Mouse (Mus musculus) kidney, adult 18-20 months (tissue): ENCODE results near the gene Znrf3.

Experiments
- DNase-seq: peaks from one replicate; pipeline ENCODE4 v3.0.0; 2021

The Znrf3 gene

GRCm38 (mm10) chr11:5437646-5438045 is 7.0 kb downstream of the Znrf3 start:
- no peak for DNase-seq

- no peak for DNase-seq
Observed at GRCm38 (mm10) chr11:5436988-5437387, 7.7 kb downstream of the Znrf3 start.

- no peak for DNase-seq
Observed at GRCm38 (mm10) chr11:5435493-5435892, 9.2 kb downstream of the Znrf3 start.

- DNase-seq, result no peak
Observed at GRCm38 (mm10) chr11:5432330-5432729, 12.3 kb downstream of the Znrf3 start.

GRCm38 (mm10) chr11:5430863-5431262 is 13.8 kb downstream of the Znrf3 start:
- no peak for DNase-seq

- no peak for DNase-seq
Observed at GRCm38 (mm10) chr11:5429396-5430190, 15.1 kb downstream of the Znrf3 start.

- no peak for DNase-seq
Observed at GRCm38 (mm10) chr11:5427251-5427650, 17.4 kb downstream of the Znrf3 start.

GRCm38 (mm10) chr11:5426317-5426716 is 18.3 kb downstream of the Znrf3 start:
- no peak for DNase-seq

GRCm38 (mm10) chr11:5425106-5425505 is 19.5 kb downstream of the Znrf3 start:
- no peak for DNase-seq

- DNase-seq, result no peak
Observed at GRCm38 (mm10) chr11:5424185-5424584, 20.5 kb downstream of the Znrf3 start.

GRCm38 (mm10) chr11:5423000-5423399 is 21.6 kb downstream of the Znrf3 start:
- DNase-seq, result peak; percentile 16

- DNase-seq, result no peak
Observed at GRCm38 (mm10) chr11:5422252-5422636, 22.4 kb downstream of the Znrf3 start.

- peak; percentile 57 for DNase-seq
Observed at GRCm38 (mm10) chr11:5421506-5422251, 23.0 kb downstream of the Znrf3 start.

GRCm38 (mm10) chr11:5415617-5416338 is 28.9 kb downstream of the Znrf3 start:
- DNase-seq, result peak; percentile 44

- DNase-seq, result no peak
Observed at GRCm38 (mm10) chr11:5414856-5415616, 29.6 kb downstream of the Znrf3 start.

GRCm38 (mm10) chr11:5412644-5413190 is 31.9 kb downstream of the Znrf3 start:
- DNase-seq, result peak; percentile 14

- no peak for DNase-seq
Observed at GRCm38 (mm10) chr11:5411577-5411976, 33.1 kb downstream of the Znrf3 start.

- no peak for DNase-seq
Observed at GRCm38 (mm10) chr11:5404180-5404579, 40.5 kb downstream of the Znrf3 start.

GRCm38 (mm10) chr11:5402127-5402733 is 42.4 kb downstream of the Znrf3 start:
- DNase-seq, result no peak

GRCm38 (mm10) chr11:5398301-5399053 is 46.2 kb downstream of the Znrf3 start:
- no peak for DNase-seq
